Mouse (Mus musculus): ENCODE measurements around the gene Gpr35. TPM values are rescaled to one million over a fixed set of nuclear protein-coding genes. Genes with fewer than 3 reads are reported as not detected.

Gpr35 gene
- polyA plus RNA-seq, 1 experiment, result 0.02 TPM

DNA sequence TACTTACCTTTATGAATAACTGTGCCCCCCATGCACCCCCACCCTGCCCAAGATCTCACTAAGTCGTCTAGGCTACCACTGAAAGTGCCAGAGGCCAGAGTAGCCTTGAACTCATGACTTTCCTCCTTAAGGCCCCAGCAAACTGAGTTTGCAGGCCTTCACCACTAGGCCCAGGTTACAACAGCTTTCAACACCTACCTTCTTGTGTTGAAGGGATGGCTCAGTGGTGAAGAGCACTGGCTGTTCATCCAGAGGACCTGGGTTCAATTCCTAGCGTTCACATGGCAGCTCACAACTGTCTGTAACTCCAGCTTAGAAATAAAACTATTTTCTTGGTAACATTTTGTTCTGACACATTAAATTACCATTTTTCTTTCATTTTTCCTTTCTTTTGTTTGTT is 3.0 kb downstream of the Gpr35 start:
- no peak for TF ChIP-seq GATA1 (IDR thresholded peaks at IDR 0.05; ENCODE audit: low read length)

DNA sequence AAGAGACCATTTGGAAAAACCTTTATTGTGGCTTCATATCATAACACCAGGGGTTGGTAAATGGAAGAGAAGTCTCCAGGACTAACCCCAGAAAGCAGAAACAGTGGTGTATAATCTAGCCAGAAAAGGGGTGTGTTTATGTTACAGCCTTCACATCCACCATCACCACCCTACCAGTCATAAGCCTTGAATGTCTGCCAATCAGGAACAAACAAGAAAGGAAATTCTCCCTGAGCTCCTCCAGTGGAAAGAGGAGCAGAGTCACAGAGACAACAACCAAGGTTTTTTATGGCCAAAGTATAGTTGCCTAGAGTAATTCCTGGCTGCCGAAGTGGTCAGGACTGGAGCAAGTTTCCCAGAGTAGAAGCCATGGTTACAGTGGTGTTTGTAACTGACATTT is 8.3 kb downstream of the Gpr35 start:
- no peak for TF ChIP-seq GATA1 (IDR thresholded peaks at IDR 0.05; ENCODE audit: low read length)

DNA sequence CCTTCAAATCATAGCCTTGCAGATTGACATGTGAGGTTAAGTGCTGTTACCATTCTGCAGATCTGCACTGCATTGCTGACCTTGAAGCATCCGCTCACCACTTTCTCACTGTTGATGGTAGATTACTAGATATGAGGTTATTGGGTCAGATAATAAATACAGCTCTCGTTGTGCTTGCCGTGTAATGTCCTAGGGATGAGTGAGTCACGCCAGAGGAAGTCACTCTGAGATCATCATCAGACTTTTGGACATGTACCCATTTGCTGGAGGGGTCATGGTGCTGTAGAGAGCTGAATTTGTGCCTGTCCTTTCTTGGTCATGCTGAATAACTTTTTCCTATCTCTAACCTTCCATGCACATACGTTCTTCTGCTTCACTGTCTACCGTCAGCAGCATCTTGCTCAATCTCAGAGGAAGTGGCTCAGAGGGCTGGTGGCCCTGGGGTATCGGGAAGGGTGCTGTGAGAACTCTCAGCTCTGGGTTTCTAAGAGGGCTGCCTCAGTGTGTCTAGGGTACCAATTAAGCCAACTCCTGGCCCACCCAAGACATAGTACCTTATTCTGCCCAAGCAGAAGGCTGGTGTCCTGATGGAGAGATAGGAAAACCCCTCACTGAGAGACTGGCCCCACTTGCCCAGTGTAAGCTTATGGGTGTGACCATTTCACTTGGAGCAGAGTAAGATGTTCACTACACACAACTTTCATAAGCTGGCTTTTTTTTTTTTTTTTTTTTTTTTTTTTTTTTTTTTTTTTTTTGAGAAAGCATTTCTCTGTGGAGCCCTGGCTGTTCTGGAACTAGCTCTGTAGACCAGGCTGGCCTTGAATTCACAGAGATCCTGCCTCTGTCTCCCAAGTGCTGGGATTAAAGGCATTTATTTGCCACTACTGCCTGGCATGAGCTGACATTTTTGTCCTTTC is 21.5 kb downstream of the Gpr35 start:
- TF ChIP-seq GATA1 (IDR thresholded peaks at IDR 0.05; ENCODE audit: low read length), result no peak

DNA sequence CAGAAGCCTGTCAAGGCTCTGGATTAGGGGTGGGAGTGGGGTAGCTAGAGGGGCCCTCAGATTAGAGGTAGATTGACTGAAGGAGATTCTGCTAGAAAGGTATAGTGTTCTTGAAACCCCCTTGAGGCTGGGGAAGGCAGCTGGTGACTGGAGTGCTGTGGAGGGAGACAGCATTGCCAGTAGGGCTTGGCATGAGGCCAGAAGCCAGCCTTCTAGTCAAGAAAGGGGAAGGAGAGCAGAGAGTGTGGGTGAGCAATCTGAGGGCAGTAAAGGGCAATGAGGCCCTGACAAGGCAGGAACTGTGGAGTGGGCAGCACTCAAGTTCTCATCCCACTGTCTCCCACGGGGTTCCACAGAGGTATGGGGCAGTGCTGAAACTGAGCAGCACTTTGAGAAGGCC is 22.2 kb downstream of the Gpr35 start:
- TF ChIP-seq GATA1 (IDR thresholded peaks at IDR 0.05; ENCODE audit: low read length), result no peak

DNA sequence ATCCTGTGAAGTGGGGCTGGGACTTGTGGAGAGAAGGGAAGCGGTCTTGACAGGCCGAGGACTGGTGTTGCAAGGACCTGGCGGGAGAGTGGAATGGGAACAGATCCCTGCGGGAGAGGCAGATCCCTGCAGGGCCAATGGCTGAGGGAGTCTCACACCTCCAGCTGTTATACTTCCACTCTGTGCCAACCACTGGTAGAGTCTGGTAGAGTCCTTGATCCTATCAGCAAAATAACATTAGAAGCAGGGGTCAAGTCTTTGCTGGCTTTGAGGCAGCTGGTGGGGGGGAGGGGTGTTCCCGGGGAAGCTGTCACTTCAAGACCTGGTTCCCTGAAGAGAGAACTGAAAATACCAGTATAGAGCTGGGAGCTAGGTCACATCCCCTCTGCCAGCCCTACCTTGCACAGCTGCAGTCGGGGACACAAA is 25.5 kb downstream of the Gpr35 start:
- no peak for TF ChIP-seq GATA1 (IDR thresholded peaks at IDR 0.05; ENCODE audit: low read length)

DNA sequence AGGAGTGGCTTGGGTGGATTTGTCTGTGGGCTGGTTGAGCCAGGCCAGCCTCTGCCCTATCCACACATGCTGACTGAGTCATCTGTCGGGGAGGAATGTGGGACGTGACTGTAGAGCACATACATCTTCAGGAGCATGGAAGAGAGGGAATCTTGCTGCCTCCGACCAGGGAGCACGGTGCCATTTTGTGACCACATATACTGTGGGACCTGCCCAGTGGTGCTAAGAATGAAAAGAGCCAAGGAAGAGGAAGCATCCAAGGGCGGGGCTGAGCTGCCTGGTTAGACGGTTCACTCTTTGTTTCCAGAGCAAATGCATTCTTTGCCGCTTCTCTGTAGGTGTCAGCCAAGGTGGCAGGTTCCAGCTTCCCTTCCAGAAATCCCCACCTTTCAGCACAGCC is 28.0 kb downstream of the Gpr35 start:
- TF ChIP-seq GATA1 (IDR thresholded peaks at IDR 0.05; ENCODE audit: low read length), result no peak

DNA sequence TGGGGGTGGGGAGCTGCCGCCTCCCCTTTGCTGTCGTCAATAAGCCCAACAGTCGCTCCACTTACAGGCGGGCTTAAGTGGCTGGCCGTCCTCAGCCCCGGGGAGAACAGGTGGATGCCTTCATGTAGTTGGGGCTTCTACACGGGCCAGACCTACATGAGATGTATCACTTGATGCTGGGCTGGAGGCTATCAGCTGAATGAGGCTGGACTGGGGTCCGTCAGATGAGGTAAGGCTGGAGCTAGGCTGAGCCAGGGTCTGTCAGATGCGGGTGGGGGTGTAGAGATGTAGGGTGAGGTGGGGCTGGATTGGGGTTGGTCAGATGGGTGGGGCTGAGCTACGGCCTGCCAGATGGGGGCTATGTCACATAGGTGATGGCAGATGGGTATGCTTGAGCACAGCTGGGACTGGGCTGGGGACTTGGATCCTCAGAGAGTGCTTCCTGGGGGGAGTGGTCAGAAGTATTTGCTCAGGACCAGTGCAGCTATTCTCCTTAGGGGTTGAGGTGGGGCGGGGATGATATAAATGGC is 28.5 kb downstream of the Gpr35 start:
- no peak for TF ChIP-seq GATA1 (IDR thresholded peaks at IDR 0.05; ENCODE audit: low read length)

DNA sequence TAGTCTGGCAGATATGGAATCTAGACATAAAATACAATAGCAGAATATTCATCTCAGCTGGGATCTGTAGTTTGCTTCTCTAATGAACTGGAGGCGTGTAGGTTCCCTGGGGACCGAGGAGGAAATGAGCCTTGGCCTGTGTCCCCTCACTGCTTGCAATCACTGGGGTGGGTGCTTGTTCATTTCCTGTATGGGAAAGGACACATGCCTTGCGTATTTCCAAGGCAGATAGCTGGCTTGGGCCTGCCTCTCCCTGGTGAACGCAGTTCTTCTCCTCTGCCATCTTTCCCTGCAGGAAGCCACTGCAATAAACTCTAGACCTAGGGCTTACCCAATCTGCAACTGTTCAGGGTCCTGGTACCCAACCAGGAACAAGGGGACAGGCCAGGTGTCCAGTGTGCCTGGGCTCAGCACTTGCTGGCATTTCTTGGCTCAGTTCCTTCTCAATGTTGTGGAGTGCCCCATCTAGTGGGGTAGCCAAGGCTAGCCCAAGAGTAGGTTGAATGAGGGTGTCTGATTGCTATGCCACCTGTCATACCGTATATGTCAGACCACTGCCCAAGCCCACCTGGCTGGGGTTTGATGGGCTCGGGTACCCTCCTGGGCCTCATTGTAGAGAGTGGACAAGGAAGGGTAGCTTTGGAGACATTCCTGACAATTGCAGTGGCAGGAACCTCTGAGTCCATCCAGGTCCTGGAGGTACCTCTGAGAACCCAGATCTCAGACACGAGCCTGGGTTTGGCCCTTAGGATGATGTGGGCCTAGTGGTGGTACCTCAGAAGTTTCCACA is 30.6 kb downstream of the Gpr35 start:
- TF ChIP-seq GATA1 (IDR thresholded peaks at IDR 0.05; ENCODE audit: low read length), result no peak

DNA sequence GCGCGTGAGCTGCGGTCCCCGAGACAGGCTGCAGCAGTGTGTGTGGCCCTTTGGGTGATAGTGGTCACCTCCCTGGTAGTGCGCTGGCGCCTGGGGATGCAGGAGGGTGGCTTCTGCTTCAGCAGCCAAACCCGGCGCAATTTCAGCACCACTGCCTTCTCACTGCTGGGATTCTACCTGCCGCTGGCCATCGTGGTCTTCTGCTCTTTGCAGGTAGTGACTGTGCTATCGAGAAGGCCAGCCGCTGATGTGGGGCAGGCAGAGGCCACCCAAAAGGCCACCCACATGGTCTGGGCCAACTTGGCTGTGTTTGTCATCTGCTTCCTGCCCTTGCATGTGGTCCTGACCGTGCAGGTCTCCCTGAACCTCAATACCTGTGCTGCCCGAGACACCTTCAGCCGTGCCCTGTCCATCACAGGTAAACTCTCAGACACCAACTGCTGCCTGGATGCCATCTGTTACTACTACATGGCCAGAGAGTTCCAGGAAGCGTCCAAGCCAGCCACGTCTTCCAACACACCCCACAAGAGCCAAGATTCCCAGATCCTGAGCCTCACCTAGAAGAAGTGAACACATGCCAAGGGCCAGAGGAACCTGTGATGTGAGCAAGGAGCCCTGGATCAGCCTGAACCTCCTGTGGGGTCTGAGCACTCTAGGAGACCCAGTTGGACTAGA is 32.4 kb downstream of the Gpr35 start:
- TF ChIP-seq GATA1 (IDR thresholded peaks at IDR 0.05; ENCODE audit: low read length), result no peak

DNA sequence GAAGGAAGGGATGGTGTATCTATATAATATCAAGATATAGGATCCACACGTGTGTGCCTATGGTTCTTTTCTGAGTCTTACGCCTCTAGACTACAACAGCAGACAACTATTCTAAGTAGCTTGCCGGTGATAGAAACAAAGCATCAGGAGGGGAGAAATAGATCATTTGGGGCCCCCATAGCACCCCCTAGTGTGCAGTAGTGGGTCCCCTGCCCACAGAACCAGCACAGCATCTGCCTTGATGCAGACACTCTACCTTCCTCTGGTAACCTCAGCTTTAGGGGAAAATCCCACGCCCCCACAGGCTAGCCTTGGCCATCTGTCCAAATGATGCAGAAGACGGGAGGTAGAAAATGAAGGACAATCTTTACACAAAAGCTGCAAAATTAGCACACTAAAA is 34.3 kb downstream of the Gpr35 start:
- TF ChIP-seq GATA1 (IDR thresholded peaks at IDR 0.05; ENCODE audit: low read length), result no peak

DNA sequence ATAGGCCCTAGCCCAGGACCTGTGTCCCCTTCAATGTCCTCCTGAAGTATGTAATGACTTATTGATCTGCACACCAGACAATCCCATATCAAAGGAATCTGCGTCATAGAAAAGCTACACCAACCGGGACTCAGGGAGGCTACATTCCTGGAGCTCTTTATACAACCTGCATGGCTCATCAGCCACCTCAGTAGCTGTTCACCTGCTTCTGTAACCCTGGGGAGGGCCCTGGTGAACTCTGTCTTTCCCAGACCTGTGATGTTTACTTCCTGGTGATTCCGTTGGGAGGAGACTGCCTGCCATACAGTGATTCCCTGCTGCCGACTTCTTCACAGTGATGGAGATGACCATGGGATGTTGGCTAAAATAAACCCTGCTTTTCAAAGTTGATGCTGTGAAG is 38.2 kb downstream of the Gpr35 start:
- TF ChIP-seq GATA1 (IDR thresholded peaks at IDR 0.05; ENCODE audit: low read length), result no peak

DNA sequence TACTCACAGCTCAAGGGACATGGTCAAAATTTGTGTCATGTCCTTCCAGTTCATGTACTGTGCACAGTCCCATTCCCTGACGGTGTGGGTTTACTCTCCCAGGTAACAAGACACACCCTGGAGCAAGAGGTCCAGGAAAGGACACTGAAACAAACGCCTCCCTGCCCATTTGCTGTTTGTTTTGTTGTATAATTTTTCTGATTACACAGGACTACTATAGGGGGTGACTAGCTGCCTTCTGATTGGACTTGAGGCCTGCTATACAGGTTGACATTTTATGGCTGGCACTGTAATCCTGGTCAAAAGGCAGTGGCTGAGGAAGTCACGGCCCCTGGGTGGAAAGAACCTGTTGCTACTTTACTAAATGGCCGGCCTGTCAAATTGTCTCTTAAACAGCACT is 39.2 kb downstream of the Gpr35 start:
- TF ChIP-seq GATA1 (IDR thresholded peaks at IDR 0.05; ENCODE audit: low read length), result no peak

DNA sequence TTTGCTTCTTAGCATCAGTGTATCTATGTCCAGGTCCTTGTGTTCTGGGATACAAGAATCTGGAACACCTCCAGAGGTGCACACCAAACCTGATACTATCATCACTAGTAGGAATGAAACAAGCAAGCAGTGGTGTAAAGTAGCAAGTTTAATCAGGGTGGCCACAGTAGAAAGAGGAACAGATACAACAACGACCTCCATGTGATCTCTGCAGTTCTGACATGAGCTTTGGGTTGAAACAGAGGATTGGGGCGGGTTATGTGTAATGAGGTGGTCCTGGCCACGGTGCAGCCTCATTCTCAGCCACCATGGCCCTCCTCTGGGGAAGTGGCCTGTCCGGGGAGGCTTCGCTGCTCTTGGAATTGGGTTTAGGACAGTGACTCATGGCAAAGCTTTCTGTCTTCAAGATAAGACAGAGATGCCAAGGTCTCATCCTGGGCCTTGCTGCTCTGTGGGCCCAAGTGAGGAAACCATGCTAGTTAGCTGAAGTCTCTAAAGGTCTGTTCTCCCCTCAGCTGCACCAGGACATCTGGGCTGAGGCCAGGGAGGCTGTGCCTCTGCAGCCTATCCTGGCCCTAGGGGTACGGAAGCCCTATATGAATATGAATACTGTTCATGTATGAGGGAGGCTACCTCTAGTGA is 41.7 kb downstream of the Gpr35 start:
- no peak for TF ChIP-seq GATA1 (IDR thresholded peaks at IDR 0.05; ENCODE audit: low read length)

DNA sequence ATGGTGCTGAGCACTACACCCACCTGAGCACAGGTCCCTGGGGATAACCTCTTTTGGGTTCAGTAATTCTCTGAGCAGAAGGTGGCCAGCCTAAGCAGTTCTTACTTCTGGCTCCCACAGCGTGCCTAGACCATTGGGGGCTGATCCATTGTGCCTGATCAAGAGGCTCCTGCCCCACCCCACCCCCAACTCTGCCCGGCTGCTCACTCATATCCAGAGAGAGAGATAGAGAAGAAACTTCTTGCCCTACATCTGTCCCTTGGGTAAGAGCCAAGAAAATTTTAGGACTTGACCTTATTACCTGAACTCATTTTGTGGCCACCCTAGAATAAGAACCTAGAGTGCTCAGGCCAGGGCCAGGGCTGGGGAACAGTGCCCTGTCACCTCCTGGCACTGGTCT is 42.2 kb downstream of the Gpr35 start:
- TF ChIP-seq GATA1 (IDR thresholded peaks at IDR 0.05; ENCODE audit: low read length), result no peak

DNA sequence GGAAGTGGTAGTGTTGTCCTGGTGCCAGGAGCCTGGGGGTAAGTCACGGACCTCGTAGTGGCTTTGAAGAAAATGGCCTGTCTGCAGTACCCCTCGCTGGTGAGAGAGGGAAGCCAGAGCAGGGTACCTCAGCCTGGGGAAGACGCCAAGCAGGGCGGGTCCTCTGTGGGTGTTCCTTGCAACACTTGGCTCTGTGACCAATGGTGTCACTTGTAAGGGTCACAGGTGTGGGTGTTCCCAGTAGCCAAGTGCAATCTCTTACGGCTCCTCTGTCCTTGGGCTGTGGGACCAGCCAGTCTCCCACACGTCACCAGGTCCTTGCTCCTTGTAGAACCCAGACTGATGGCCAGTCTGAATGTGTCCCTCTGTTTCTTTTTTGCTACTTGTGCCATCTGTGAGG is 55.4 kb downstream of the Gpr35 start, which contains the start of gene Aqp12:
Gene Aqp12, plus strand, starts transcription at position 274 of the 400 bp plus-strand sequence.
- no peak for TF ChIP-seq GATA1 (IDR thresholded peaks at IDR 0.05; ENCODE audit: low read length)
